In the genomic region with DNA sequence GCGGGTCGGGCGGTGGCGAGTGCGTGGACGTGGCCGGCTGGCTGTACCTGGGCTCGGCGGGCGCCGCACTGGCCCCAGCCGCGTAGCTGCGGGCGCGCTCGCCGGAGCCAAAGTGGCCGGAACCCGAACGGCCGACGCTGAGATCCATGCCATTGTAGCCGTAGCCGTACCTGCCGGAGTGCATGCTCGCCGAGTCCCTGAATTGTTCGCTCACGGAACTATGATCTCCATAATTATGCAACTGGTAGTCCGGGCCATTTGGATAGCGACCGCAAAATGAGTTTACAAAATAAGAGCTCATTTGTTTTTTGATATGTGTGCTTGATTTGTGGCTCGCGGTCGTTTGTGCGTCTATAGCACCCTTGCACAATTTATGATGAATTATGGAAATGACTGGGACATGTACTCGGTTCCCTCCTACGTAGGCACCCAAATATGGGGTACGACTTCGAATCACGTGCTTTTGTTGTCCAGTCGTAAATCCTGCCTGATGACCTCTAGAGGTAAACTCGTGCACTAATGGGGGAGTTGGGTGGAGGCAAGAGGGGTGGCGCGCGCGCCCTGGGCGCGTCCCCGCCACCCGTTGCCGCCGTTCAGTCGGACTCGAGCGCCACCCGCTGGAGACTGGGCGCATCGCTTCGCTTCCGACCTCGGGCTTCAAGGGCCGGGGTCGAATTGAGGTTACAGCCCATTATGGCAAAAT, we compare ENCODE assay signal across 9 mouse cellular contexts. TPM values are rescaled to one million over a fixed set of nuclear protein-coding genes. Genes with fewer than 3 reads are reported as not detected.
DNase-seq lines count a peak whose midpoint lies in the region; ATAC-seq and TF ChIP-seq lines count a peak whose summit lies in the region.
"Had no signal": no experiment of that assay in that cellular context is flagged by ENCODE, and none has a peak within 500 bp of the region (broad histone marks: within the 10 kb centered on the region; RNA-seq: fewer than 3 reads in every experiment).

A gene (minus strand): TSS at position 538 of the 703 bp plus-strand sequence.

- peak within 1 kb of the TSS; percentile 78 for H3K4me3 ChIP-seq in E14TG2a.4 (replicated peaks; ENCODE audit: low read length)
- H3K4me3 ChIP-seq in gastrocnemius, adult 2 months = peak within 1 kb of the TSS; percentile 79
- peak within 1 kb of the TSS; percentile 38 for H3K4me3 ChIP-seq in hindbrain, embryonic 15.5 days
- H3K4me3 ChIP-seq in liver, embryonic 11.5 days (ENCODE audit: low read depth, low read length) = peak within 1 kb of the TSS; percentile 62
- peak within 1 kb of the TSS; percentile 87 for H3K4me3 ChIP-seq in neural tube, embryonic 11.5 days (ENCODE audit: low read depth, low read length)
- H3K4me3 ChIP-seq: myocyte had no signal

- no peaks in the 10 kb centered on the region for H3K36me3 ChIP-seq in E14TG2a.4 (ENCODE audit: insufficient read depth, low read length)
- no peaks in the 10 kb centered on the region for H3K36me3 ChIP-seq in hindbrain, embryonic 15.5 days
- no peaks in the 10 kb centered on the region for H3K36me3 ChIP-seq in liver, embryonic 11.5 days (ENCODE audit: control insufficient read depth, insufficient read depth, low read length)
- peaks cover 15% of the 10 kb centered on the region for H3K36me3 ChIP-seq in neural tube, embryonic 11.5 days (ENCODE audit: control insufficient read depth, insufficient read depth, low read length)

- H3K9ac ChIP-seq in hindbrain, embryonic 15.5 days = peak within 1 kb of the TSS; percentile 46
- H3K9ac ChIP-seq in liver, embryonic 11.5 days (ENCODE audit: low read depth, low read length) = peak within 1 kb of the TSS; percentile 67
- peak within 1 kb of the TSS; percentile 99 for H3K9ac ChIP-seq in neural tube, embryonic 11.5 days (ENCODE audit: low read length)

- H3K9me3 ChIP-seq in E14TG2a.4 (ENCODE audit: low read length) = no peaks in the 10 kb centered on the region
- no peaks in the 10 kb centered on the region for H3K9me3 ChIP-seq in hindbrain, embryonic 15.5 days
- no peaks in the 10 kb centered on the region for H3K9me3 ChIP-seq in liver, embryonic 11.5 days (ENCODE audit: control insufficient read depth, low read length)
- no peaks in the 10 kb centered on the region for H3K9me3 ChIP-seq in neural tube, embryonic 11.5 days (ENCODE audit: control insufficient read depth, low read length)

- peak within 1 kb of the TSS; percentile 82 for H3K27ac ChIP-seq in gastrocnemius, adult 2 months
- H3K27ac ChIP-seq in hindbrain, embryonic 15.5 days (replicated peaks) = peak within 1 kb of the TSS; percentile 83
- peak within 1 kb of the TSS; percentile 65 for H3K27ac ChIP-seq in liver, embryonic 11.5 days (ENCODE audit: low read depth, low read length)
- H3K27ac ChIP-seq in neural tube, embryonic 11.5 days (ENCODE audit: low read depth, low read length) = peak within 1 kb of the TSS; percentile 100

- H3K4me2 ChIP-seq in hindbrain, embryonic 15.5 days = peak within 1 kb of the TSS; percentile 53
- H3K4me2 ChIP-seq in liver, embryonic 11.5 days = peak within 1 kb of the TSS; percentile 73
- H3K4me2 ChIP-seq in neural tube, embryonic 11.5 days (ENCODE audit: low read depth) = peak within 1 kb of the TSS; percentile 99

- TF ChIP-seq CTCF in E14TG2a.4 (conservative IDR thresholded peaks at IDR 0.05; ENCODE audit: low read length) = peak; percentile 38
- TF ChIP-seq CTCF in gastrocnemius, adult 2 months (IDR thresholded peaks at IDR 0.05) = peak; percentile 96

- intact Hi-C loops in gastrocnemius, adult 2 months (cut with DNase I) = loop anchor here (1.0 to 2.0 kb wide), 2 partner anchors 203 to 328 kb away; no protein-coding TSS in a partner anchor

- under 1% methylated on average over 65 of the region's 65 CpGs for WGBS in hindbrain, embryonic 15.5 days
- under 1% methylated on average over 65 of the region's 65 CpGs for WGBS in liver, embryonic 11.5 days
- WGBS in neural tube, embryonic 11.5 days = under 1% methylated on average over 65 of the region's 65 CpGs

- peaks cover 99% of the 10 kb centered on the region for H3K27me3 ChIP-seq in E14TG2a.4 (ENCODE audit: insufficient read depth, low read length)
- H3K27me3 ChIP-seq in hindbrain, embryonic 15.5 days = peaks cover 83% of the 10 kb centered on the region
- peaks cover 99% of the 10 kb centered on the region for H3K27me3 ChIP-seq in liver, embryonic 11.5 days (replicated peaks; ENCODE audit: control insufficient read depth, insufficient read depth, low read length)
- H3K27me3 ChIP-seq in neural tube, embryonic 11.5 days (ENCODE audit: control insufficient read depth, insufficient read depth, low read length) = no peaks in the 10 kb centered on the region

- DNase-seq in adrenal gland, postnatal 36 days = peak; percentile 88 to 93
- DNase-seq in gastrocnemius, adult 2 months = peak; percentile 87
- DNase-seq in liver, embryonic 11.5 days (ENCODE audit: low spot score) = no peak
- peak; percentile 98 for DNase-seq in neural tube, embryonic 11.5 days (ENCODE audit: low spot score)
- no peak for DNase-seq in layer of hippocampus, adult 9-11 months
- DNase-seq in left cerebral cortex, adult 9 months (ENCODE audit: low spot score in 2 of 2) = no peak

- H3K4me1 ChIP-seq in E14TG2a.4 (replicated peaks; ENCODE audit: low read depth, low read length) = peaks cover 55% of the 10 kb centered on the region
- peaks cover 18% of the 10 kb centered on the region for H3K4me1 ChIP-seq in hindbrain, embryonic 15.5 days (replicated peaks)
- no peaks in the 10 kb centered on the region; the same call in 1 of the 2 replicates for H3K4me1 ChIP-seq in liver, embryonic 11.5 days (replicated peaks; ENCODE audit: control insufficient read depth, insufficient read depth, low read length)
- peaks cover 56% of the 10 kb centered on the region for H3K4me1 ChIP-seq in neural tube, embryonic 11.5 days (ENCODE audit: control insufficient read depth, insufficient read depth, low read length)

- peak; percentile 83 for ATAC-seq in hindbrain, embryonic 15.5 days (ENCODE audit: low FRiP score, low read depth)
- no peak; the same call in 1 of the 2 replicates for ATAC-seq in liver, embryonic 11.5 days (replicated peaks; ENCODE audit: low FRiP score)
- ATAC-seq in neural tube, embryonic 11.5 days (ENCODE audit: insufficient read depth, low FRiP score, low TSS enrichment) = peak; percentile 67

RNA-seq across cellular contexts. Expression of the gene that starts here (rescaled TPM):
- 10 to 100 TPM; 14.7 to 27.8 TPM for total RNA-seq in adrenal gland, postnatal 36 days (2021)
- 1 to 10 TPM; 2.2 to 2.9 TPM for total RNA-seq in gastrocnemius, adult 2 months (2021)
- 105 and 115 TPM in 2 replicates for polyA plus RNA-seq in hindbrain, embryonic 15.5 days (2015; fragmentation: Nextera tagmentation; extraction: Ambion mirVana)
- 8.0 and 9.7 TPM in 2 replicates for polyA plus RNA-seq in liver, embryonic 11.5 days (2014; fragmentation: Nextera tagmentation; extraction: Ambion mirVana)
- 53.4 and 56.5 TPM in 2 replicates for polyA plus RNA-seq in neural tube, embryonic 11.5 days (2014; fragmentation: Nextera tagmentation; extraction: Ambion mirVana)

Comparison
In these comparisons a context has a peak if more than half of its experiments do, and no peak if none do; other contexts are left out.
1. RNA of the gene that starts here (total RNA-seq): 14.7 to 27.8 TPM in adrenal gland, postnatal 36 days; 2.2 to 2.9 TPM in gastrocnemius, adult 2 months; every median in the first group is over 4 times any median in the second.
2. DNase-seq: peak in adrenal gland, postnatal 36 days (2 of 2), gastrocnemius, adult 2 months (single experiment) and neural tube, embryonic 11.5 days (single experiment); none in liver, embryonic 11.5 days (single experiment), layer of hippocampus, adult 9-11 months (single experiment) and left cerebral cortex, adult 9 months (0 of 2).
3. H3K9ac ChIP-seq: peak in every context shown above with its lines; median percentile 99 in neural tube, embryonic 11.5 days; 67 in liver, embryonic 11.5 days; 46 in hindbrain, embryonic 15.5 days.
4. Peak in every context shown above with its lines, with median percentiles within 50 percentile points of each other: H3K4me3 ChIP-seq, H3K27ac ChIP-seq and H3K4me2 ChIP-seq.